Mouse (Mus musculus): ENCODE results near the gene Sele. TPM values are rescaled to one million over a fixed set of nuclear protein-coding genes. Genes with fewer than 3 reads are reported as not detected.

Gene Sele
- 0.14 TPM for polyA plus RNA-seq (2014; fragmentation: Illumina TruSeq; extraction: RNeasy Lipid Tissue Mini Kit (QIAGEN cat#74804))

DNA sequence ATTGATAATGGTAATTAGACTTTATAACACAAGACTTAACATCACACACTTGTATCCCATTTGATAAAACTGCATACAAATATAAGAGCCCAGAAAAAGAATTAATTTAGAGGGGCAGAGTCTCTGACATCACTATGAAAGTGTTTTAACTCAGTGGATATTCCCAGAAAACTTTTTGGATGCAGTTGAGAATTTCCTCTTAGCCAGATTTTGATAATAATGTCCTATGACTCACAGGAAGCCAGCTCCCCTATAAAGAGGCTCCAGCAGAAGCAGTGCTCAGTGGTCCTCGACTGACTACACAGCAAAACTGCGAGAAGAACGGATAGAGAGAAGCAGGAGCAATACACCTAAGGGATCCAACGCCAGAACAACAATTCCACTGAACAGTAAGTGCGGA lies at the start of gene Sele:
Sele (plus strand) TSS at position 301 of the 400 bp plus-strand sequence.

DNA sequence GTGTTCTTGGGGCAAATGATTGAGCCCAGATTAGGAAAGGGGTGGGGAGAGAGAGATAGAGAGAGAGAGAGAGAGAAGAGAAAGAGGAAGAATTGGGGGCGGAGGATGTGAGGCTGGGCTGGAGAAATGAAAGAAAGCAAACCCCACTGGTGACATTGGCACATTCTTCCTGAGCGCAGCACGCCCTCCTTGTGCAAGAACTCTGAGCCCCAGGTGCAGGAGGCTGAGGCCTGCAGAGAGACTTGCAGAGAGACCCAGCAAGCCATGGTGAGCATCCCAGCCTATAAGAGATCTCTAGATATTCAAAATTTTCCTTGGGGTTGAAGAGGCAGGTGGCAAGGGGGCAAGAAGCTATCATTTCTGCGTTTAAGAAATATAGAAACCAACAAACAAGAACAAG lies 13.9 kb downstream of the Sele start, which contains the start of gene Sell:
Sell (plus strand) TSS at position 58 of the 400 bp plus-strand sequence.

Other genes starting within 250 kb of the Sele start
- 32.3 TPM for gene Scyl3, start 119.1 kb upstream of the Sele start, polyA plus RNA-seq (2014; fragmentation: Illumina TruSeq; extraction: RNeasy Lipid Tissue Mini Kit (QIAGEN cat#74804))
- 22.7 TPM for gene BC055324, start 53.4 kb upstream of the Sele start, polyA plus RNA-seq (2014; fragmentation: Illumina TruSeq; extraction: RNeasy Lipid Tissue Mini Kit (QIAGEN cat#74804))
- gene Mettl18, start 53.3 kb upstream of the Sele start, polyA plus RNA-seq (2014; fragmentation: Illumina TruSeq; extraction: RNeasy Lipid Tissue Mini Kit (QIAGEN cat#74804)) = 15.8 TPM
- 2.5 TPM for gene Sell, start 13.7 kb downstream of the Sele start, polyA plus RNA-seq (2014; fragmentation: Illumina TruSeq; extraction: RNeasy Lipid Tissue Mini Kit (QIAGEN cat#74804))
- 3.5 TPM for gene Selp, start 67.0 kb downstream of the Sele start, polyA plus RNA-seq (2014; fragmentation: Illumina TruSeq; extraction: RNeasy Lipid Tissue Mini Kit (QIAGEN cat#74804))
- gene F5, start 103.6 kb downstream of the Sele start, polyA plus RNA-seq (2014; fragmentation: Illumina TruSeq; extraction: RNeasy Lipid Tissue Mini Kit (QIAGEN cat#74804)) = 1.5 TPM
- gene Slc19a2, start 200.8 kb downstream of the Sele start, polyA plus RNA-seq (2014; fragmentation: Illumina TruSeq; extraction: RNeasy Lipid Tissue Mini Kit (QIAGEN cat#74804)) = 21.8 TPM
- 44.0 TPM for gene Ccdc181, start 227.4 kb downstream of the Sele start, polyA plus RNA-seq (2014; fragmentation: Illumina TruSeq; extraction: RNeasy Lipid Tissue Mini Kit (QIAGEN cat#74804))